Mouse (Mus musculus): ENCODE data around the gene Rtcb.

Gene Rtcb

GRCm38 (mm10) chr10:85948483-85949196 lies 9.0 kb downstream of the Rtcb start:
- no peak for DNase-seq (ENCODE audit: low read depth, low spot score)

GRCm38 (mm10) chr10:85936280-85936965 lies 21.2 kb downstream of the Rtcb start:
- DNase-seq (ENCODE audit: low read depth, low spot score), result no peak

GRCm38 (mm10) chr10:85929962-85930361 lies 27.7 kb downstream of the Rtcb start:
- no peak for DNase-seq (ENCODE audit: low read depth, low spot score)

- no peak for DNase-seq (ENCODE audit: low read depth, low spot score)
These were observed 28.4 kb downstream of the Rtcb start for GRCm38 (mm10) chr10:85929208-85929591.

GRCm38 (mm10) chr10:85928499-85929207 lies 29.0 kb downstream of the Rtcb start:
- peak; percentile 89 for DNase-seq (ENCODE audit: low read depth, low spot score)

- peak; percentile 72 for DNase-seq (ENCODE audit: low read depth, low spot score)
These were observed 29.8 kb downstream of the Rtcb start, which contains the start of gene Ascl4 for GRCm38 (mm10) chr10:85927676-85928445. Gene Ascl4 (plus strand): TSS chr10:85927681.

GRCm38 (mm10) chr10:85916498-85917309 lies 40.9 kb downstream of the Rtcb start, which contains the start of gene Prdm4:
Gene Prdm4 (minus strand): TSS chr10:85917142.
- peak; percentile 99 for DNase-seq (ENCODE audit: low read depth, low spot score)
